Mouse (Mus musculus): ENCODE data around the gene Dlgap4.

The Dlgap4 gene

GRCm38 (mm10) chr2:156613541-156614257 is at the start of gene Dlgap4:
TSS of gene Dlgap4 (plus strand) at chr2:156613705.
- DNase-seq = peak; percentile 49

- peak; percentile 30 for DNase-seq
Measured at GRCm38 (mm10) chr2:156566512-156566911, 47.0 kb upstream of the Dlgap4 start.

GRCm38 (mm10) chr2:156568647-156569046 is 44.9 kb upstream of the Dlgap4 start:
- no peak for DNase-seq

- no peak for DNase-seq
Measured at GRCm38 (mm10) chr2:156569261-156569660, 44.2 kb upstream of the Dlgap4 start.

GRCm38 (mm10) chr2:156571521-156571920 is 42.0 kb upstream of the Dlgap4 start:
- peak; percentile 17 for DNase-seq

GRCm38 (mm10) chr2:156576850-156577587 is 36.5 kb upstream of the Dlgap4 start:
- DNase-seq = no peak

GRCm38 (mm10) chr2:156580507-156580906 is 33.0 kb upstream of the Dlgap4 start:
- no peak for DNase-seq

- no peak for DNase-seq
Measured at GRCm38 (mm10) chr2:156581244-156581643, 32.3 kb upstream of the Dlgap4 start.

- DNase-seq = no peak
Measured at GRCm38 (mm10) chr2:156582887-156583286, 30.6 kb upstream of the Dlgap4 start.

GRCm38 (mm10) chr2:156584154-156584796 is 29.2 kb upstream of the Dlgap4 start:
- DNase-seq = peak; percentile 32

GRCm38 (mm10) chr2:156584797-156585471 is 28.6 kb upstream of the Dlgap4 start:
- DNase-seq = peak; percentile 29

- no peak for DNase-seq
Measured at GRCm38 (mm10) chr2:156589481-156589880, 24.0 kb upstream of the Dlgap4 start.

- DNase-seq = no peak
Measured at GRCm38 (mm10) chr2:156594987-156595490, 18.5 kb upstream of the Dlgap4 start.

- no peak for DNase-seq
Measured at GRCm38 (mm10) chr2:156602581-156602980, 10.9 kb upstream of the Dlgap4 start.

GRCm38 (mm10) chr2:156603671-156604070 is 9.8 kb upstream of the Dlgap4 start:
- no peak for DNase-seq

GRCm38 (mm10) chr2:156605144-156605543 is 8.4 kb upstream of the Dlgap4 start:
- no peak for DNase-seq

- no peak for DNase-seq
Measured at GRCm38 (mm10) chr2:156605971-156606370, 7.5 kb upstream of the Dlgap4 start.

GRCm38 (mm10) chr2:156613081-156613540 is 394 bp upstream of the Dlgap4 start:
- DNase-seq = peak; percentile 63

- DNase-seq = no peak
Measured at GRCm38 (mm10) chr2:156614258-156614556, 702 bp downstream of the Dlgap4 start.

- no peak for DNase-seq
Measured at GRCm38 (mm10) chr2:156614661-156615654, 1.5 kb downstream of the Dlgap4 start.

GRCm38 (mm10) chr2:156616513-156616912 is 3.0 kb downstream of the Dlgap4 start:
- no peak for DNase-seq

- peak; percentile 28 for DNase-seq
Measured at GRCm38 (mm10) chr2:156617536-156617935, 4.0 kb downstream of the Dlgap4 start.

Measured in kidney, postnatal 10 days (tissue).